Mouse (Mus musculus) megakaryocyte progenitor cell, adult 5-6 weeks (primary cell): Measurements from ENCODE around the gene Pigc. TPM values are rescaled to one million over a fixed set of nuclear protein-coding genes. Genes with fewer than 3 reads are reported as not detected.
A peak's percentile ranks its signal among the peaks of the same experiment; 100 is the strongest.

Source experiments
- ATAC-seq: replicated peaks from 2 replicates; pipeline ENCODE4 v1.8.0; 2016; ENCODE audit warnings: mild to moderate bottlenecking, moderate TSS enrichment, inconsistent platforms; ENCODE audit not compliant: poor library complexity
- total RNA-seq, 2 experiments: library from RNA; stranded (forward) in 1 of 2; stranded (reverse) in 1 of 2; fragments of 157-497, 149-512 nt in 1 of 2; fragments of 200-1000 nt in 1 of 2; gene quantifications; 2 replicates each; pipeline versions ENCODE4 v1.2.3 to v1.2.4; 2015 to 2017

The Pigc gene
- total RNA-seq, 2 experiments from 2014 or later, result 13.7 to 20.1 TPM

GRCm38 (mm10) chr1:161972233-161972632 lies 3.2 kb downstream of the Pigc start:
- ATAC-seq, result no peak

GRCm38 (mm10) chr1:161976255-161977182 lies 7.5 kb downstream of the Pigc start:
- ATAC-seq, result peak; percentile 97

GRCm38 (mm10) chr1:161977331-161977730 lies 8.3 kb downstream of the Pigc start:
- no peak for ATAC-seq

- no peak for ATAC-seq
Measured at GRCm38 (mm10) chr1:161978173-161978700, 9.3 kb downstream of the Pigc start.

- ATAC-seq, result no peak
Measured at GRCm38 (mm10) chr1:161979536-161979935, 10.6 kb downstream of the Pigc start, which contains the start of gene 4930558K02Rik. Gene 4930558K02Rik, minus strand, starts transcription at chr1:161979636.

- no peak for ATAC-seq
Measured at GRCm38 (mm10) chr1:161980046-161980445, 11.1 kb downstream of the Pigc start.

- no peak for ATAC-seq
Measured at GRCm38 (mm10) chr1:161980626-161981298, 11.8 kb downstream of the Pigc start.

GRCm38 (mm10) chr1:161983451-161983850 lies 14.5 kb downstream of the Pigc start:
- ATAC-seq, result no peak

- no peak for ATAC-seq
Measured at GRCm38 (mm10) chr1:161983979-161984566, 15.1 kb downstream of the Pigc start.

GRCm38 (mm10) chr1:161990684-161991578 lies 21.9 kb downstream of the Pigc start:
- no peak for ATAC-seq

GRCm38 (mm10) chr1:161991846-161992245 lies 22.9 kb downstream of the Pigc start:
- ATAC-seq, result no peak

- peak; percentile 31 for ATAC-seq
Measured at GRCm38 (mm10) chr1:161992389-161992788, 23.4 kb downstream of the Pigc start.

- ATAC-seq, result peak; percentile 52
Measured at GRCm38 (mm10) chr1:161998781-161999180, 29.8 kb downstream of the Pigc start.

- peak; percentile 38; the same call in 1 of the 2 replicates for ATAC-seq
Measured at GRCm38 (mm10) chr1:161999338-161999737, 30.4 kb downstream of the Pigc start.

- ATAC-seq, result peak; percentile 69
Measured at GRCm38 (mm10) chr1:161999882-162000371, 30.9 kb downstream of the Pigc start.

GRCm38 (mm10) chr1:162001328-162001727 lies 32.3 kb downstream of the Pigc start:
- ATAC-seq, result no peak

- ATAC-seq, result no peak
Measured at GRCm38 (mm10) chr1:162003729-162004517, 34.9 kb downstream of the Pigc start.

- no peak for ATAC-seq
Measured at GRCm38 (mm10) chr1:162004518-162004780, 35.5 kb downstream of the Pigc start.
